Mouse (Mus musculus) stomach, embryonic 14.5 days (tissue): Measurements from ENCODE around the gene Adam11. TPM values are rescaled to one million over a fixed set of nuclear protein-coding genes. Genes with fewer than 3 reads are reported as not detected.
A peak's percentile ranks its signal among the peaks of the same experiment; 100 is the strongest.

Source experiments
- ATAC-seq: fragments of 200-750 bp; cut with Nextera tagmentation; 2 replicates; pipeline ENCODE4 v1.8.0; 2017; ENCODE audit warnings: low read depth, moderate TSS enrichment; ENCODE audit not compliant: insufficient number of reproducible peaks, insufficient read depth, low FRiP score
- H3K27ac ChIP-seq: fragments of 300-500 bp; sonication (generic); 2 replicates; pipeline ENCODE4 v1.5.1; 2014; ENCODE audit warnings: mild to moderate bottlenecking, low read length, moderate library complexity, mixed read lengths
- H3K27me3 ChIP-seq: fragments of 300-500 bp; sonication (generic); 2 replicates; pipeline ENCODE4 v1.6.1; 2014; ENCODE audit warnings: low read length, control low read depth, mixed read lengths; ENCODE audit not compliant: control insufficient read depth, insufficient read depth
- H3K36me3 ChIP-seq: fragments of 300-500 bp; sonication (generic); 2 replicates; pipeline ENCODE4 v1.6.1; 2014; ENCODE audit warnings: mild to moderate bottlenecking, control low read depth, low read length, moderate library complexity, mixed read lengths; ENCODE audit not compliant: control insufficient read depth, insufficient read depth
- H3K4me1 ChIP-seq: fragments of 300-500 bp; sonication (generic); 2 replicates; pipeline ENCODE4 v1.6.1; 2014; ENCODE audit warnings: low read length, control low read depth, mixed read lengths; ENCODE audit not compliant: control insufficient read depth, insufficient read depth
- H3K4me2 ChIP-seq: fragments of 300-500 bp; sonication (generic); replicated peaks from 2 replicates; pipeline ENCODE4 v1.6.1; 2014; ENCODE audit warnings: low read depth, low read length, control low read depth
- H3K4me3 ChIP-seq: fragments of 300-500 bp; sonication (generic); 2 replicates; pipeline ENCODE4 v1.5.1; 2014; ENCODE audit warnings: low read depth, low read length, control low read depth
- H3K9ac ChIP-seq: fragments of 300-500 bp; sonication (generic); replicated peaks from 2 replicates; pipeline ENCODE4 v1.6.1; 2014; ENCODE audit warnings: low read depth, mild to moderate bottlenecking, control low read depth, low read length, moderate library complexity, mixed read lengths
- H3K9me3 ChIP-seq: fragments of 300-500 bp; sonication (generic); 2 replicates; pipeline ENCODE4 v1.6.1; 2016; ENCODE audit warnings: low read depth, low read length, control low read depth; ENCODE audit not compliant: control insufficient read depth
- WGBS: fragments of 180-500 bp; shearing (Covaris S2); extraction: QIAGEN DNeasy Blood & Tissue Kit; methylation state at CpG from one replicate; pipeline ENCODE4 v1.1.7; 2014; 5-methylcytosine and 5-hydroxymethylcytosine counted together
- polyA plus RNA-seq: library from polyadenylated mRNA; unstranded; fragments of >200 nt; fragmentation: Nextera tagmentation; extraction: Ambion mirVana; gene quantifications from 2 replicates; pipeline ENCODE4 v1.2.1, GENCODE M21; 2014

Adam11 gene
- polyA plus RNA-seq, 1 experiment from 2014 or later: 5.5 TPM

DNA sequence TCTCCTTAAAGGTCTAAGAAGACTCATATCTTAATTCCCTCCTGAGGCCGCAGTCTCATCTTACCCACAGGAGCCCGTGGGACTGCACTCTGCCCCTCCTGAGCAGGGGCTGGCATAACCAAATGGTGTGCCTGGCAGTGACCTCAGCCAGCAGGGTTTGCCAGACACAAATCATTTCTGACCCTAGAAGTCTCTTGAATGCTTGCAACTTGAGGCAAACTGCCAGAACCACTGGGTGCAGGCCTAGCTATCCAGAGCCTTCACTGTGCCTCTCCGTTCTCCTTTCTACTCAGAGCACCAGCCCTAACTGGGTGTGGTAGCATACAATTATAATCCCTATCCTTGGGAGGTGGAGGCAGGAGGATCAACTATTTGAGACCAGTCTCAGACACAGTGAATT, 16.5 kb upstream of the Adam11 start:
- Histone ChIP-seq H3K27ac (no peak overlapping the region), H3K4me3 (no peak overlapping the region), H3K36me3 (no peaks in the 10 kb centered on the region), H3K9ac (no peak overlapping the region), H3K4me2 (no peak overlapping the region), H3K27me3 (no peaks in the 10 kb centered on the region), H3K9me3 (no peaks in the 10 kb centered on the region), H3K4me1 (peaks cover 7% of the 10 kb centered on the region; the same call in 1 of the 2 replicates)
- 89% methylated on average over 3 of the region's 3 CpGs for WGBS
- ATAC-seq: no peak

DNA sequence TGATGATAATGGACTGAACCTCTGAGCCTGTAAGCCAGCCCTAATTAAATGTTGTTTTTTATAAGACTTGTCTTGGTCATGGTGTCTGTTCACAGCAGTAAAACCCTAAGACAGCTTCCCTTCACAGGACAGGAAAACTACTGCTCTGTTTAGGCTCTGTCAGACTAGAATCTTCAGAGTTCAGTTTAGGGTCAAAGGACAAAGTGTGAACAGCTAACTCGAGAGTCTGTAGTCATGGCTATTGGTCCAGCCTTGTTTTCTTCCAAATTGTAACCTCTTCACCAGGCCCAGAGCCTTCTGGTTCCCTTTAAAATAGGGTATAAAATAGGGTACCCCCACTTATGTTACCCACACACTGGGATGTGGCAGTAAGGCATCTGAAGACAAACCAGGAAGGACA, 13.4 kb upstream of the Adam11 start:
- no peaks in the 10 kb centered on the region for H3K4me1 ChIP-seq
- H3K4me2 ChIP-seq: no peak overlapping the region
- no peak overlapping the region for H3K27ac ChIP-seq
- no peak for ATAC-seq
- WGBS: 67% methylated on average over 1 of the region's 1 CpGs
- H3K4me3 ChIP-seq: no peak overlapping the region
- no peaks in the 10 kb centered on the region for H3K27me3 ChIP-seq
- H3K9me3 ChIP-seq: no peaks in the 10 kb centered on the region
- H3K36me3 ChIP-seq: no peaks in the 10 kb centered on the region
- H3K9ac ChIP-seq: no peak overlapping the region

DNA sequence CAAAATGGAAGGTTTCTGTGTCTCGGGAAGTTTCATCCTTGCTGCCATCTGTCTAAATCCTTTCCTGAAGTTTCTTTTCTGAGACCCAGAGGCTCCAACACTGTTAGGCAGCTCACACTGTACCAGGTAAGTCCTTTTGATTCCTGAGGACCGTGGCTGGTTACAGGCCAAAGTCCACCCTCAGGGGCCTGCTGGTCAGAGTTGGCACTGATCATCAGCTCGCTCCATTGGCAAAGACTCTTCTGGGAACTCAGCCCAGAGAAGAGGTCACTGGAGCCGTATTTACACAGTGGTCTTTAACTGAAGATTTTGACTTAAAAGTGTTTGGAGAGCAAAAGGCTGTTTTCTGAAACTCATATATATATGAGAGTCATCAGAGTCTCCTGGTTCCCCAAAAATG, 12.9 kb upstream of the Adam11 start:
- Histone ChIP-seq H3K4me2 (no peak overlapping the region), H3K36me3 (no peaks in the 10 kb centered on the region), H3K4me3 (no peak overlapping the region), H3K4me1 (no peaks in the 10 kb centered on the region), H3K9me3 (no peaks in the 10 kb centered on the region), H3K27me3 (no peaks in the 10 kb centered on the region), H3K27ac (no peak overlapping the region), H3K9ac (no peak overlapping the region)
- WGBS: 70% methylated on average over 4 of the region's 4 CpGs
- ATAC-seq: no peak

DNA sequence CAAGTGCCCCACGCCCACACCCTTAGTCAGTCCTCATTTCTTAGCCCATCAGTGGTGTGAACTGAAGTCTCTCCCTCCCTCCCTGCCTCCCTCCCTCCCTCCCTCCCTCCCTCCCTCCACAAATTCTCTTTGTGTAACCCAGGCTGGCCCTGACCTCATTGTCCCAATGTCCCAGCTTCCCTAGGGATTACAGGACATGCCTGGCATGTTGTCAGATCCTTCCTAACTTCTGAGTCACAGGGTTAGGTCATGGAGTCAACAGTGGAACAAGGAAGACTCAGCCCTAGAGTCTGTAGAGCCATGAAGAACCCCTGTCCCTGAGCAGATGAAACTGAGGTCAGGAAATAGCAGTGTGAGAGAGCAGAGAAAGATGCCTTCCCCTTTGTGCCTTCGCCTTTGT, 11.5 kb upstream of the Adam11 start:
- no peak overlapping the region for H3K27ac ChIP-seq
- H3K36me3 ChIP-seq: no peaks in the 10 kb centered on the region
- H3K27me3 ChIP-seq: no peaks in the 10 kb centered on the region
- H3K9ac ChIP-seq: no peak overlapping the region
- ATAC-seq: no peak
- WGBS: 85% methylated on average over 2 of the region's 2 CpGs
- H3K9me3 ChIP-seq: no peaks in the 10 kb centered on the region
- H3K4me3 ChIP-seq: no peak overlapping the region
- no peak overlapping the region for H3K4me2 ChIP-seq
- peaks cover 11% of the 10 kb centered on the region; the same call in 1 of the 2 replicates for H3K4me1 ChIP-seq

DNA sequence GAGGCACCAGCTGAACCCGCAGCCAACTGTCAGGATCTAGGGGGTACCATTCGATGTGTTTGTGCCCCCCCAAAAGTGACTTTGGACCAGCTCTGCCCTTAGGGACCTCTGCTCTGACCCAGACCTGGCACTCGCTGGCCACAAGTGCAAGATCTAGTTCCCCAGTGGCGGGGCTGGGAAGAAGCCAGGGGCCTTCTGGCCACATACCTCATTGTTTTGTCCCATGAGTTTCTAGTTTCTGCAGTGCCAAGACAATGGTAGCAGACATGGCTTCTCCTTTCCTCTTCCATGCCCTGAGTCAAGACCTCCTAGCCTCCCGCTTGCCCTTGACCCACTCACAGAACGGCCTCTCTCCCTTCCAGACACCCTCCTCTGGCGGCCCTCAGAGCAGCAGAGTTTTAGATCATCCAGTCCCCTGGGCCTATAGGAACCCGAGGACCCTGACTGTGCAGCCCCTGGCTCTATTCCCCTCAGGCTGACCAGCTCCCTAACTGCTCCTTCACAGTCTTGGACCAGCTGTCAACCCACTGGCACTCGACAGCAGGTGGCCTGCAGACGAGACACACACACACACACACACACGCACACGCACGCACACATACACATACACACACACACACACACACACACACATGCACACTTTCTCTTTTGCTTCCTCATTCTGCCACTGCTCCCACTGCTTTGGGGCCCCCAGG, 8.2 kb upstream of the Adam11 start:
- Histone ChIP-seq H3K9ac (no peak overlapping the region), H3K4me1 (peaks cover 12% of the 10 kb centered on the region; the same call in 1 of the 2 replicates), H3K27me3 (no peaks in the 10 kb centered on the region), H3K36me3 (no peaks in the 10 kb centered on the region), H3K4me3 (no peak overlapping the region), H3K4me2 (no peak overlapping the region), H3K27ac (no peak overlapping the region), H3K9me3 (no peaks in the 10 kb centered on the region)
- no peak for ATAC-seq
- WGBS: 66% methylated on average over 13 of the region's 13 CpGs

DNA sequence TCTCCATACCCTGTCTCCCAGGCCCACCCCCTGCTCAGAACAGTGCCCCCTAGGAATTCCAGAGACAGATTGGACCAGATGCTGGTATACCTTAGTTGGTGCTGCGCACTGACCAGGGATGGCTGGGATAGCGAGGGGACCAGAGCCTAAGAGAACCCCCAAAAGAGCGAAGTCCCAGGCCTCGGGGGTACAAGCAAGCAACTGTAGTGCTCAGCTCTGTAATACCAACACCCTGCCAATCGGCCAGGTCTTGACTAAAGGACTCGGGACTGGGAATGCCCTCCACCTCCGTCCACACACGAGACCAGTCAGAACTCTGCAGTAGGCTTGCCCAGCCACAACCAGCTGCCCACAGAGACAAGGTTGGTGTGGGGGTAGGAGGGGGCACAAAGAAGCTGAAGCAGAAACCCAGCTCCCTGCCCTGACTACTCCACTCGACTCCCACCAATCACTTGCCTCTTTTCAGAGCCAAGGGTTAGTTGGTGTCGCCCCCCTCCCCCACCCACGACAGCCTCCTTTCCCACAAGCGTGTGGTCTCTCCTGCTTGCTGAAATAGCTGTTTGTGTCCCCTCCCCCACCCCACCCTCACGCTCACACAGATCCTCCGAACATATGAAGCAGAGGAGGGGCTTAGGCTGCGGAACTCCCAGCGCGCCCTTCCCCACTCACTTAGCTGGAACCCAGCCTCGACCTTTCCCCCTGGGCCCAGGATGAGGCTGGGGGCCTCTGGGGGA, 7.5 kb upstream of the Adam11 start:
- ATAC-seq: peak; percentile 26; the same call in 1 of the 2 replicates
- 37% methylated on average over 18 of the region's 18 CpGs for WGBS

DNA sequence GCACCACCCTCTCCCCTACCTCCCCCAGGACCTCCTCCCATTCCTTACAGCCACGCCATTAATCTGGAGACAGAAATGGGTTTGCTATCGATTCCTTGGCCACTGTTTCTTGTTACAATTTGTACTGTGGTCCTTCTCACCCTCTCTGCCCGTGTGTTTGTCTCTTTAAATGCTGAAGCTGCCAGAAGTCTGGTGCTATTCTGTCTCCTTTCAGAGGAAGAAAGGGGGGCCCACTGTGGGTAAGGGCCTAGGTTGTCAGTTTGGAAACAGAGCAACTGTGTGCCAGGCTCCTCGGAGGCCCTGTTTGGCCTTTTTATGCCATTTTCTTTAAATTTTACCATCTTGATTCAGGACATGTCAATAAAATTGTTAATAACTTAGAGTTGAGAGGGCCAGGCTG, 6.8 kb upstream of the Adam11 start:
- H3K27me3 ChIP-seq: no peaks in the 10 kb centered on the region
- H3K4me3 ChIP-seq: no peak overlapping the region
- 16% methylated on average over 4 of the region's 4 CpGs for WGBS
- H3K4me1 ChIP-seq: peaks cover 12% of the 10 kb centered on the region; the same call in 1 of the 2 replicates
- ATAC-seq: no peak
- peak overlapping the region; percentile 40 for H3K4me2 ChIP-seq
- peak overlapping the region; percentile 21; the same call in 1 of the 2 replicates for H3K9ac ChIP-seq
- H3K9me3 ChIP-seq: no peaks in the 10 kb centered on the region
- H3K36me3 ChIP-seq: no peaks in the 10 kb centered on the region
- H3K27ac ChIP-seq: peak overlapping the region; percentile 27; the same call in 1 of the 2 replicates

More for the DNA sequence above, 7.5 kb upstream of the Adam11 start:
- Histone ChIP-seq H3K4me1 (peaks cover 12% of the 10 kb centered on the region; the same call in 1 of the 2 replicates), H3K27me3 (no peaks in the 10 kb centered on the region), H3K4me2 (peak overlapping the region; percentile 40), H3K4me3 (no peak overlapping the region), H3K36me3 (no peaks in the 10 kb centered on the region), H3K27ac (peak overlapping the region; percentile 27; the same call in 1 of the 2 replicates), H3K9me3 (no peaks in the 10 kb centered on the region), H3K9ac (peak overlapping the region; percentile 21; the same call in 1 of the 2 replicates)

DNA sequence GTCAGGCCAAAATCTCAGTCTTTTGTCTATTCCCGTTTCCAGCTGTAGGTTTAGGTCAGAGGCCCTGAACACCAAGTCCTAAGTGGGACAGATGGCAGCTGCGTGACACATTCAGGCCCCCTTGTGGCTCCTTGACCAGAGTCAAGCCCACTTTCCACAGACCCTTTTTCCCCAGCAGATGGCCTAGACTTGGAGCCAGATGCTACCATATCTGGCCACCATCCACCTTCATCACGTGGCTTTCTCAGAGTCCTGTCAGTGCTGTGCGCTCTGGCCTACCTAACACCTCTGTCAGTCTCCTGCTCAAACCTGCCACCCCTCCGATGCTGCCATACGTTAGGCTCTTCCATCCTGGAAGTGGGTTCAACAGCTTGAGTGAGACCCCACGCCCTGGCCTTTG, 5.8 kb upstream of the Adam11 start:
- Histone ChIP-seq H3K4me3 (no peak overlapping the region), H3K9ac (no peak overlapping the region), H3K36me3 (no peaks in the 10 kb centered on the region), H3K4me2 (no peak overlapping the region), H3K27ac (no peak overlapping the region), H3K27me3 (no peaks in the 10 kb centered on the region), H3K4me1 (peaks cover 12% of the 10 kb centered on the region; the same call in 1 of the 2 replicates), H3K9me3 (no peaks in the 10 kb centered on the region)
- no peak for ATAC-seq
- WGBS: 78% methylated on average over 7 of the region's 7 CpGs
